Mouse (Mus musculus) embryonic facial prominence, embryonic 14.5 days (tissue): ENCODE measurements around the gene Hoxa7. TPM values are rescaled to one million over a fixed set of nuclear protein-coding genes. Genes with fewer than 3 reads are reported as not detected.

Experiments
- ATAC-seq: fragments of 200-750 bp; cut with Nextera tagmentation; 2 replicates; pipeline ENCODE4 v1.8.0; 2017; ENCODE audit warnings: low read depth, moderate number of reproducible peaks, moderate TSS enrichment
- DNase-seq: peaks from one replicate; pipeline ENCODE4 v3.0.0-alpha.2; 2015; ENCODE audit warnings: low spot score
- H3K27ac ChIP-seq: fragments of 300-500 bp; sonication (generic); replicated peaks from 2 replicates; pipeline ENCODE4 v1.5.1; 2014; ENCODE audit warnings: low read depth, mild to moderate bottlenecking, low read length, moderate library complexity
- H3K27me3 ChIP-seq: fragments of 300-500 bp; sonication (generic); replicated peaks from 2 replicates; pipeline ENCODE4 v1.6.1; 2014; ENCODE audit warnings: low read length; ENCODE audit not compliant: control insufficient read depth, insufficient read depth
- H3K36me3 ChIP-seq: fragments of 300-500 bp; sonication (generic); 2 replicates; pipeline ENCODE4 v1.6.1; 2014; ENCODE audit warnings: low read length, mixed read lengths; ENCODE audit not compliant: control insufficient read depth, insufficient read depth
- H3K4me1 ChIP-seq: fragments of 300-500 bp; sonication (generic); 2 replicates; pipeline ENCODE4 v1.6.1; 2014; ENCODE audit warnings: antibody characterized with exemption, low read length; ENCODE audit not compliant: control insufficient read depth, insufficient read depth
- H3K4me2 ChIP-seq: fragments of 300-500 bp; sonication (generic); 2 replicates; pipeline ENCODE4 v1.6.1; 2014; ENCODE audit warnings: low read depth, mild to moderate bottlenecking, low read length, moderate library complexity, mixed read lengths
- H3K4me3 ChIP-seq: fragments of 300-500 bp; sonication (generic); 2 replicates; pipeline ENCODE4 v1.5.1; 2014; ENCODE audit warnings: low read depth, mild to moderate bottlenecking, low read length
- H3K9ac ChIP-seq: fragments of 300-500 bp; sonication (generic); 2 replicates; pipeline ENCODE4 v1.6.1; 2014; ENCODE audit warnings: low read depth, mild to moderate bottlenecking, low read length, moderate library complexity, mixed read lengths
- H3K9me3 ChIP-seq: fragments of 300-500 bp; sonication (generic); 2 replicates; pipeline ENCODE4 v1.6.1; 2016; ENCODE audit warnings: low read length; ENCODE audit not compliant: control insufficient read depth
- WGBS: fragments of 180-500 bp; shearing (Covaris S2); extraction: QIAGEN DNeasy Blood & Tissue Kit; methylation state at CpG from one replicate; pipeline ENCODE4 v1.1.7; 2014; 5-methylcytosine and 5-hydroxymethylcytosine counted together
- polyA plus RNA-seq: library from polyadenylated mRNA; unstranded; fragments of >200 nt; fragmentation: Nextera tagmentation; extraction: Ambion mirVana; gene quantifications from 2 replicates; pipeline ENCODE4 v1.2.1, GENCODE M21; 2014

Hoxa7 gene
- polyA plus RNA-seq, 1 experiment from 2014 or later, result 0.21 TPM

GRCm38 (mm10) chr6:52265306-52265912, 43.8 kb upstream of the Hoxa7 start:
- Histone ChIP-seq H3K9ac (no peak overlapping the region), H3K9me3 (no peaks in the 10 kb centered on the region), H3K27me3 (peaks cover 98% of the 10 kb centered on the region), H3K36me3 (no peaks in the 10 kb centered on the region), H3K4me2 (no peak overlapping the region), H3K4me3 (no peak overlapping the region), H3K4me1 (no peaks in the 10 kb centered on the region), H3K27ac (no peak overlapping the region)
- WGBS, result 2% methylated on average over 18 of the region's 18 CpGs
- DNase-seq (no peak), ATAC-seq (no peak)

GRCm38 (mm10) chr6:52264106-52264790, 42.6 kb upstream of the Hoxa7 start:
- ATAC-seq (no peak), DNase-seq (no peak)
- Histone ChIP-seq H3K36me3 (no peaks in the 10 kb centered on the region), H3K9me3 (no peaks in the 10 kb centered on the region), H3K4me2 (no peak overlapping the region), H3K4me3 (no peak overlapping the region), H3K27ac (no peak overlapping the region), H3K9ac (no peak overlapping the region), H3K4me1 (no peaks in the 10 kb centered on the region), H3K27me3 (peaks cover 95% of the 10 kb centered on the region)
- WGBS, result 4% methylated on average over 5 of the region's 5 CpGs

DNA sequence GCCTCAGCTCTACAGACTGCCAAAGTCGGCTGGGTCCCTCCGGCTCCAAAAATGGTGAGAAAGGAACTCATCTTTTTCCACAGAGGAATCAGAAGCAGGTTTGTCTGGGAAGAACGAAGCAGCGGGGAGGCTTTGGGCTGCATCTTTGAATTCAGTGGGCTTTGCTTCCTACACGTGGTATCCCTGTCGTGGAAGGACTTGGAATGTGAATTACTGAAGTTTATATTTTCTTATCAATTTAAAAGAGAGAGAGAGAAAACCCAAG, 41.6 kb upstream of the Hoxa7 start:
- no peaks in the 10 kb centered on the region for H3K4me1 ChIP-seq
- ATAC-seq, result no peak
- DNase-seq, result no peak
- no peak overlapping the region for H3K27ac ChIP-seq
- H3K4me3 ChIP-seq, result no peak overlapping the region
- no peaks in the 10 kb centered on the region for H3K36me3 ChIP-seq
- H3K4me2 ChIP-seq, result no peak overlapping the region
- H3K27me3 ChIP-seq, result peaks cover 95% of the 10 kb centered on the region
- 4% methylated on average over 6 of the region's 6 CpGs for WGBS
- H3K9me3 ChIP-seq, result no peaks in the 10 kb centered on the region
- H3K9ac ChIP-seq, result no peak overlapping the region

DNA sequence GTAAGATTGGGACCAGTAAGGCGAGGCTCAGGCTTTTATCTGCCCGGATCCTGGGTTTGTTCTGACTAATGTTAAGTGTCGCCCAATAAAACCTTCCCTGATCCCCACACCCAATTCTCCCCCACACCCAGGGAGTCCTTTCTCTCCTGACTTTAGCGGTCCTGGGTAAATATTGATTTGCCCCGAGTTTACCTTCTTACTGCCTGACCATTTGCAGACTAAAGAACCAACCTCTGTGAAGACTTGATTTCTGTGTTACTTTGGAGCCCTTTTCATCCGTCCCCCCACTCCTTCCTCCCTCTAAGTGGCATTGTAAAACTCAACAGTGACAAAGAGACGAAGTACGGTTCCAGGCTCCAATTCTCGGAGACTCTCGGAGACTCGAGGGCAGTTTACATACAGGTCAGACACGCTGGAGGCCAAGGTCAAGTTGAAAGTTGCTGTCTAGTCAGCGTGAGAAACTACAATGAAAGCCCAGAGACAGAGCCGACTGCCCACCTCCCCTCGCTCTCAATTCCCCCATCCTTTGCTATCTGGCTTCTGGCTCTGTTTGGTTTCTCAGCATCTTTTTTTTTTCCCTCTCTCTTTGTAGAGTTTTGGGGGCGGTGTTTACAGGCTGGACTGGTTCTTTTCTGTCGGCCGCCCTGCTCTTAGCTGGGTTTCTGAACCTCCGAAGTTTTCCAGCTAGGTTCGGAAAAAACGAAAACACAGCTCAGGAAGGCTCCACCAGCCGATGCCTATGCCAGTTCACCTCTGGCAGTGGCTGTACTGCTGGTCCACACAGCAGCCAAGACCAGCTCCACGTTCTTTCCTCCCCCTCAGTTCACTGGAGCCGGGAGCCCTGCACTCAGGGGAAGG, 41.0 kb upstream of the Hoxa7 start:
- Histone ChIP-seq H3K27me3 (peaks cover 95% of the 10 kb centered on the region), H3K4me2 (no peak overlapping the region), H3K4me1 (no peaks in the 10 kb centered on the region), H3K36me3 (no peaks in the 10 kb centered on the region), H3K9me3 (no peaks in the 10 kb centered on the region), H3K4me3 (no peak overlapping the region), H3K9ac (no peak overlapping the region), H3K27ac (no peak overlapping the region)
- no peak for DNase-seq
- WGBS, result 2% methylated on average over 24 of the region's 24 CpGs
- no peak for ATAC-seq

- H3K9me3 ChIP-seq, result no peaks in the 10 kb centered on the region
- no peaks in the 10 kb centered on the region for H3K4me1 ChIP-seq
- no peak overlapping the region for H3K9ac ChIP-seq
- no peak overlapping the region for H3K27ac ChIP-seq
- no peak for ATAC-seq
- no peaks in the 10 kb centered on the region for H3K36me3 ChIP-seq
- no peak overlapping the region for H3K4me3 ChIP-seq
- no peak for DNase-seq
- H3K4me2 ChIP-seq, result no peak overlapping the region
- 1% methylated on average over 9 of the region's 9 CpGs for WGBS
- peaks cover 95% of the 10 kb centered on the region for H3K27me3 ChIP-seq
Measured at GRCm38 (mm10) chr6:52261751-52262462, 40.3 kb upstream of the Hoxa7 start.

DNA sequence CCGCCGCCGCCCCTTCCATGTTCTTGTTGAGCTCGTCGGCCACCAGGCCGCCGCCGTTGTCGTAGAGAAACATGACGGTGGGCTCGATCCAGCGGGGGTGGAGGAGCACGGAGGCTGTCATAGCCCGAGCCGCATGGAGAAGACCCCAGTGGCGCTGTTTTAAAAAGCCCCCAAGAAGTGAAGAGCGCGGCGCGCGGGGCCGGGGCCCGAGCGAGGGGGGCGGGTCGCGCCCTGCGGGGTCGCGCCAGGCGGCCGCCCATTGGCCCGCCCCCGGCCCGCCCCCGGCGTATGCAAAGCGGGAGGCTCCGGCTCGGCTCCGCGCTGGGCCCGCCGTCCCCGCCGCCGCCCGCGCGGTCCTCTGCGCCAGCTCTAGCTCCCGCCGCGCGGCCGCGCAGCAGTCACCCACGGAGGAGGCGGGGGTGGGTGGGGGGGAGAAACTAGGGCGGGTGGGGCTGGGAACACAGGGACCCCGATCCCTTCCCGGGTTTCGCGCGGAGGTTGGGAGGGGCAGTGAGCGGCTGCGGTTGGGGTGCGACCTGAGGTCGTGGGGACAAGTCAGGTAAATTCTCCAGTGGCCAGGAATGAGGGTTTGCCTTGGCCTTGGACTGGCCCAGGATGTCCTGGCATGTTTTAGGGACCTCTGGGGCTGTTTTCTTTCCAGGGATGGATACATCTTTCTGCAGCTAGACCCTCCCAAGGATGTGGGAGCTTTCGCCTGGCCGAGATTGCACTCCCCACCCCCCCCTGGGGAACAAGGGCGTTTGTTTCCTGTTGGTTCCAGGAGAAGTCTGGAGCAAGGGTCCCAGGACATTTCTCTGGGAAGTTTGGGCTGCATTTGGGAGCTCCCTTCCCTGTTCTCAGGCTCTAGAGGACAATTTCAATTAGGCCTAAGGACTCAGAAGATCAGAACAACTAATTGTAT, 39.3 kb upstream of the Hoxa7 start, which contains the start of gene Hoxa13:
Gene Hoxa13, minus strand, starts transcription at position 227 of the 922 bp plus-strand sequence.
- Histone ChIP-seq H3K4me2 (peak within 1 kb of the TSS; percentile 58), H3K9me3 (no peaks in the 10 kb centered on the region), H3K9ac (0 out of 2 replicates have a peak within 1 kb of the TSS, but pooled peaks have one; percentile 11), H3K36me3 (no peaks in the 10 kb centered on the region), H3K4me3 (peak within 1 kb of the TSS; percentile 41), H3K4me1 (no peaks in the 10 kb centered on the region), H3K27me3 (peaks cover 94% of the 10 kb centered on the region), H3K27ac (no peak within 1 kb of the TSS)
- 2% methylated on average over 8 of the region's 72 CpGs for WGBS
- peak; percentile 24 for DNase-seq
- ATAC-seq, result peak; percentile 51; the same call in 1 of the 2 replicates

- Histone ChIP-seq H3K9me3 (no peaks in the 10 kb centered on the region), H3K4me3 (peak overlapping the region; percentile 27), H3K27me3 (peaks cover 94% of the 10 kb centered on the region), H3K27ac (no peak overlapping the region), H3K36me3 (no peaks in the 10 kb centered on the region), H3K9ac (no peak overlapping the region), H3K4me2 (peak overlapping the region; percentile 58), H3K4me1 (no peaks in the 10 kb centered on the region)
- WGBS, result 1% methylated on average over 19 of the region's 39 CpGs
- DNase-seq (no peak), ATAC-seq (no peak)
Measured at GRCm38 (mm10) chr6:52259811-52260261, 38.2 kb upstream of the Hoxa7 start.
